Mouse (Mus musculus) brain, embryonic 14.5 days (tissue): ENCODE measurements at regions not wholly inside any gene's neighbourhood (a gene's known extent, or its start where the extent isn't known, plus 50 kb on each side); places are given as distances from the start of the nearest gene placed in this dataset.

Experiments
- DNase-seq: peaks from one replicate; pipeline ENCODE4 v3.0.0-alpha.2; 2011; ENCODE audit warnings: low read depth
- CTCF ChIP-seq: fragments of 200-500 bp; IDR thresholded peaks from 2 replicates; pipeline ENCODE4 v1.5.1; 2012; ENCODE audit warnings: inconsistent platforms, mild to moderate bottlenecking, moderate library complexity, borderline replicate concordance; ENCODE audit not compliant: insufficient read depth, insufficient read length; ENCODE audit errors: extremely low read depth
- POLR2A ChIP-seq: fragments of 200-500 bp; IDR thresholded peaks from 2 replicates; pipeline ENCODE4 v1.6.1; 2012; ENCODE audit warnings: mild to moderate bottlenecking, inconsistent platforms, borderline replicate concordance; ENCODE audit not compliant: poor library complexity, insufficient read depth, insufficient read length, severe bottlenecking; ENCODE audit errors: extremely low read depth

- TF ChIP-seq POLR2A: no peak
- no peak for TF ChIP-seq CTCF
- no peak for DNase-seq
Observed at GRCm38 (mm10) chr11:42954169-42954568, 81.4 kb upstream of the Gm9972 start.

GRCm38 (mm10) chr11:42965732-42966131 is 69.8 kb upstream of the Gm9972 start:
- DNase-seq: no peak

GRCm38 (mm10) chr11:42978245-42978644 is 57.3 kb upstream of the Gm9972 start:
- DNase-seq: peak; percentile 50
- TF ChIP-seq CTCF (no peak), POLR2A (no peak)

More at GRCm38 (mm10) chr11:42965732-42966131, 69.8 kb upstream of the Gm9972 start:
- TF ChIP-seq CTCF (no peak), POLR2A (no peak)
